Mouse (Mus musculus) layer of hippocampus, postnatal 14 days (tissue): Measurements from ENCODE around the gene Mefv. TPM values are rescaled to one million over a fixed set of nuclear protein-coding genes. Genes with fewer than 3 reads are reported as not detected.
A peak's percentile ranks its signal among the peaks of the same experiment; 100 is the strongest.
"Not testable (repeated sequence)": the region's sequence is repeated elsewhere in the genome, so short reads cannot be mapped to it uniquely, and the experiment has no call there.

Source experiments
- DNase-seq, 2 experiments: peaks; one replicate each; pipeline ENCODE4 v3.0.0; 2021 to 2022; ENCODE audit warnings: low spot score in 2 of 2, mixed read lengths in 1 of 2
- long read RNA-seq, 2 experiments: library from polyadenylated mRNA; stranded (forward); transcript quantifications; one replicate each; pipeline ENCODE4 v2.0.0; 2021
- total RNA-seq, 2 experiments: library from RNA; stranded (reverse); gene quantifications; 2 replicates each; pipeline ENCODE4 v1.2.3; 2021

The Mefv gene
- not detected for total RNA-seq
- long read RNA-seq, experiment 1: 0 reads
- long read RNA-seq, experiment 2: 0 reads

DNA sequence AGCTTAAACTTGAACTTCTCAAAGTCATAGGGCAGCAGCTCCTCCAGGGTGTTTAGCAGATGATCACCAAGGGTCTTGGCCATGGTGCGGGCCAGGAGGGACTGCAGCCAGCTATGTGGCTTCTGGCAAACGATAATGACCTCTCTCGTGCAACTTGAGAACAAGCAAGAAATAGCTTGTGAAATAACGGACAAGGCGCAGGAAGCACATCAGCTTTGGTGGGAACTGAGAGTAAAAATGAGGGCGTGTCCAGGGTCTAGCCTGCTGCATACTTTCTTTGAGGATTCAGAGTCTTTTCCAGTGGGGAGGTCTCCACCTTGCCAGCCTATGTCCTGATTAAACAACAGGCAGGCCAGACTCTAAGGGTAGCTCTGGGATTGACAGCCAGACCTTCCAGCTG lies at the start of gene Mefv:
Gene Mefv, minus strand, starts transcription at position 118 of the 400 bp plus-strand sequence.
- no peak for DNase-seq

DNA sequence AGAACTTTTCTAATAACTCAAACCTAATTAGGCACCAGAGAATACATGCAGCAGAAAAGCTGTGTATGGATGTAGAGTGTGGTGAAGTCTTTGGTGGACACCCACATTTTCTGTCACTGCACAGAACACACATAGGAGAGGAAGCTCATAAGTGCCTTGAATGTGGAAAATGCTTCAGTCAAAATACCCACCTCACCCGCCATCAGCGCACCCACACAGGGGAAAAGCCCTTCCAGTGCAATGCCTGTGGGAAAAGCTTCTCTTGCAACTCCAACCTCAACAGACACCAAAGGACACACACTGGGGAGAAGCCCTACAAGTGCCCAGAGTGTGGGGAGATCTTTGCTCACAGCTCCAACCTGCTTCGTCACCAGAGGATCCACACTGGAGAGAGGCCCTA lies 31.1 kb upstream of the Mefv start:
- DNase-seq: no peak

DNA sequence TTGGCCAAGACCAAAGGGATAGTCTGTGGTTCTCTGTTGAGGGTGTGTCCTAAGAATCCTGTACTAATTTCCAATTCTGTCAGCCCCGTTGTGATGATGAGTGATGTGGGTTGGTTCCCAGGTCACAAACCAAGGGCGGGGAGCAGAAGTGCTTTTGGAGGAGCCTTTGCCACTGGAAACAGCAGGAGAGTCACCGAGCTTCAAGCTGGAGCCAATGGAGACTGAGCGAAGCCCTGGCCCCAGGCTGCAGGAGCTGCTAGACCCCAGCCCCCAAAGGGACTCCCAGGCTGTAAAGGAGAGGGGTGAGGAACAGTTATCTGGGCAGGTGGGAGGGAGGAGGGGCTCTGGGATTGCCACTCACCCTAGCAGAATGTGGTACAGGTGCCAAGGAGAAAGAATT lies 27.8 kb upstream of the Mefv start:
- DNase-seq: no peak

DNA sequence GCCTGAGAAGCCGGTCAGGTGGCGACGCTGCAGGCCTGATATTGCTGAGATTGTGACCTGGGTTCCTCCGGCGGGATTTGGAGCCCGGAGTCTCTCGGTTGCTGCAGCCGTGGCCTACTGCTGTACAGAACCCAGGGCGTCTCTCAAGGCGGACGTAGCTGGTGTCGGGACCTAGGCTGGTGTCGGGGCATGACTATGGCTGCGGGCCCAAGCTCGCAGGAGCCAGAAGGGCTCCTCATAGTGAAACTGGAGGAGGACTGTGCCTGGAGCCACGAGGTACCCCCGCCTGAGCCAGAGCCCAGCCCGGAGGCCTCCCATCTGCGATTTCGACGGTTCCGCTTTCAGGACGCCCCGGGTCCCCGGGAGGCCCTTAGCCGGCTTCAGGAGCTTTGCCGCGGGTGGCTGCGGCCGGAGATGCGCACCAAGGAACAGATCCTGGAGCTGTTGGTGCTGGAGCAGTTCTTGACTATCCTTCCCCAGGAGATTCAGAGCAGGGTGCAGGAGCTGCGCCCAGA lies 26.3 kb upstream of the Mefv start:
- DNase-seq: no peak

DNA sequence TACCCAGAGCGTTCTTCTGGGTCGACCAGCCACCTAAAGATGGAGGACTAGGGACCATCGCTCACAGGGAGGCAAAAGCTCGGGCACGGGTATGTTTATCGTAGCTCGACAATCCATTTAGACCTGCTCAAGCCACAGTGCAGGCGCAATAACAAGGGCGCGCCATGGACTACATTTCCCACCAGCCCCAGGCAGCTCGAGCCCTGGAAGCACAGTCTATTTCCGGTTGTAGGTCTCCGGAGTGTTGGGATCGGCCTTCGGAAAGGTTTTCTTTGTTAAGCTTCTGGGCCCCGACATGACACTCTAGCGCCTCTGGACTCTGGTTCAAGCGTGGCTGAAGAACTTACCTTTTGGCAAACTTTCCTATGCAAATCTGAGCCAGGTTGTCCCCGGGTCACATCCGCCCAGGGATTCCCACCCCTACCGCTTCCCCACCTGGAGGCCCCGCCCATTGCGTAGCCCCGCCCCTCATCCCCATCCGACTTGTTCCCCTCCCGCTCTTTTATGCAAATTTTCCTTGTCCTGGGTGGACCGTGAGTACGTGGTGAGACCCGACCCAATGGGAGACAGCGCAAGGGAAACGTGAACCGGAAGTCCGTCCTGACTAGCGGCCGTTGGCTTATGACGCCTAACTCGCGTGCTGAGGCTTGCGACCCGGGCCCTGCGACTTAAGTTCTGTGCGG lies 25.7 kb upstream of the Mefv start, which contains the start of gene Zfp263:
Gene Zfp263, plus strand, starts transcription at position 591 of the 683 bp plus-strand sequence.
- peak; percentile 94 to 97 for DNase-seq

DNA sequence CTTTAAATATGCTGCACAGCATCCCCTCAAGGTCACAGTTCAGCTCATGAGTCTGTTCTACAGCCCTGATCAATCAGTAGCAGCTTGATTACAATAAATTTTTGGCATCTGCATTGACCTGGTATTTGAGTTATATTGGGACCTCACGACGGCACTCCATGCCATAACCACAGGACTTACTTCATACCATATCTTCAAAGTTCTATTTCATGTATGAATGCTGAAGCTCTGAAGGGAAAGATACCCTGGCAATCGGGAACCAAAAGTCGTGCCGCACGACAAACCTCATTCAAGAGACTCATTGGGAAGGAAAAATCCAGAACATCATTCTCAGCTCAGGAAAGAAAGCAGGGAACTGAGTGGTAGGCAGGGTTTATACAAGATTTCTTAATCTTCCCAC lies 24.6 kb upstream of the Mefv start:
- DNase-seq: no peak

DNA sequence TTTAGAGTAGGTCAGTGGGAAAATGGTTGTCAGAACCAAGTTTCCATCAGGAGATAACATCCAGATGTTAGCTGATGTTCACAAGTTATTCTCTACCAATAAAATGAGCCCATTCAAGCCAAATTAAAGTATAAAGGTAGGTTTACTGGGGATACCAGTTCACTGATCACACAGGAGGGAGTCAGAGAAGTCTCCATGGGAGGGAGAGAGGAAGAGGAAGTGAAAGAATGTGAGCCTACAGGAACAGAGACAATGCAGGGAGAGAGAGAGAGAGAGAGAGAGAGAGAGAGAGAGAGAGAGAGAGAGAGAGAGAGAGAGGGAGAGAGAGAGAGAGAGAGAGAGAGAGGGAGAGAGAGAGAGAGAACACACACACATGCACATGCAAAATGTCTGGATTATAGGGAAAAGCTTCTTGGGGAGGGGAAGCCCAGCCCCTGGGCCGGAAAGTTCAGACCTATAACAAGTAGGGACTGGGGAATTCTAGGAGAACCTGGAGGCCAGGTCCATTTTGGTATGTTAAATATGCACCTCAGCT lies 15.4 kb upstream of the Mefv start:
- DNase-seq: no peak

DNA sequence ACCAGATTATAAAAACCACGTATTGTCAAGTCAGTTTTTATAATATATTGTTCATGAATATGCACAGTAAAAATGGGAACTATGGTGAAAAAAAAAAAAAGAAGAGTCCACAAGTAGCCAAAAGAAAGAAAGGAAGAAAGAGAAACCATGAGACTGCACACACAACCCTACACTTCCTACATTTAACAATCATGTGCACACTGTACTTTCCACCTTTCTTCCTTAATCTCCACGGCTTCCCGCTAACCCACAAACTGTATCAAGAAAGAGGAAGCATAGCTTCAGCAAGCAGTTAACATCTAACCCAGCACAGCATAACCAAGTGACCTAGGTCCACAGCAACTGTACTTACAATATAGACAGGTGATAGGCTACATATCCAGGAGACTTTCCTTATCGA lies 14.7 kb upstream of the Mefv start:
- DNase-seq: no peak

DNA sequence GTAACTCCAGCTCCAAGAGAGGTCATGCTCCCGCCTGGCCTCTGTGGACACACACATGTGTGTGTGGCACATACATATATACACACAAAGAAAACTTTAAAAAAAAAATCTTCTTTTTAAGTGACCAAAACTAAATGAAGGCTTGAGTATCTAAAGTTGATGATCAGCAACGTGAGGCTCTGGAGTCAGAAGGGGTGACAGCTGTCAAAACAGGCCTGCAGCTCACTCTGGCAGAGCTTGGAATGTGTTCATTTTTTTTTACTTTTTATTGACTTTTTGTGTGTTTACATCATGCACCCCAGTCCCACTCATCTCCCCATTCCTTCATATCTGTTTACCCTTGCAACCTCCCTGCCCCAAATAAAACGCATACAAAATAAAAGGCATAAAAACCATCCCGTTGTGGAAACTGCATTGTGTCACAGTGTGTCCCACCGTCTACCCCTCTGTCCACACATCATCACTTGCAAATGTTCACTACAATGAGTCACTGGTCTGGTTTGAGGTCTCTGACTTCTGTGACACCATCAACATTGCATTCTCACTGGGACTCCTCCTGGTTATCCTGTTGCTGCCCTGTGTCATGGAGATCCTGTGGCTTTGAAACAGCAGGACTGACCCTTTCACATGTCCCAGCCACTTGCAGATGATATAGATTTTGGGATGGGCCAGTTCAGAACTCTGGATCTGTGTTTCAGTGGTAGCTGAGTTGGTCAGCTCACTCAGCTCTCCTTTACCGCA lies 10.3 kb upstream of the Mefv start:
- DNase-seq: no peak

DNA sequence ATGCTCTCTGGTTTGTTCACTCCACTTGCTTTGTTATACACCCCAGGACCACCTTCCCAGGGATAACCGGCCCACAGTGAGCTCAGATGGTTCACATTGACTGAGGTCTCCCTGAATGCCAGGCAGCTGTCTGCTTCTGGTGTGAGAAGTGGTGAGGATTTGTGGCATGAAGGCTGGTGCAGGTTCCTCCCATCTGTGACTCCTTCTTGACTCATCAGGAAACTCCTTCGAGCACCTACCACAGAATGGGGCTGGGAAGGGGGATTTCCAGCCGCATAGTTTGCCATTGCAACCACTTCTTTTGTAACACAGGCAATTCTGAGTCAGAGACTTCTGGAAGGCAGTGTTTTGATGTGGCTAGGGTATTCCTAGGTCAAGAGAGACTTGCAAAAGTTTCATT lies 5.3 kb upstream of the Mefv start:
- DNase-seq: no peak

DNA sequence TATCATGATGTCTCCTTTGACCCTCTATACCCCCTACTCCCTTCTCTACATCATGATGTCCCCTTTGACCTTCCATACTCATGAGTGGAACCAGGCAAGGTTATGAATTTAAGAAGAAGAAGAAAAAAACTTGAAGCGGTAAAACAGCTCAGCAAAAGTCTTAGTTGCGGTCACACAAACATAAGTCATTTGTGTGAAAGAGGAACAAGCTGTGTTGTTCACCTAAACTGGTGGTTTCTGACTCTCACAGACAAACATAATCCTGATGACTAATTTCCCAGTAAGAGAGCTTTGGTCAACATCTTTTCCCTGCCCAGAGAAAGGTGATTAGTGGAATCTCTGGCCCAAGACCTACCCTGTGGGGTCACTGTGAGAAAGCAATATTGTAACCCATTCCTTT lies 3.2 kb downstream of the Mefv start:
- DNase-seq: no peak

DNA sequence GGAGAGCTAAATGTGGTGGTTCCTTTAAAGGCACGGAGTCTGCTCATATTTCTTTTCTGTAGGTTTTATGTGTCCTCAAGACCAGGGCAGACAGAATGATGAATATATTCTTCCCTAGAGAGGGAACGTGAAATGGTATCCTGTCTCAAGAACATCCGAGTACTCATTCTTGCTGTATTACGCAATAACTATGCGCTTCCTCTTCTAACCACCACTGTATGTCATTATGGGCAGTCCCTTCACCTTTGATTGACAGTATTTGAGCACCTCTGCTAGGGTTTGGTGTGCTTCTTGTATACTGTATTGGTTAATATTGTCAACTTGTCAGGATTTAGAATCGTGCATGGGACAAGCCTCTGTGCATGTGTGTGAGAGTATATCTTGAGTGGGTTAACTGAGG lies 11.2 kb downstream of the Mefv start:
- no peak for DNase-seq

DNA sequence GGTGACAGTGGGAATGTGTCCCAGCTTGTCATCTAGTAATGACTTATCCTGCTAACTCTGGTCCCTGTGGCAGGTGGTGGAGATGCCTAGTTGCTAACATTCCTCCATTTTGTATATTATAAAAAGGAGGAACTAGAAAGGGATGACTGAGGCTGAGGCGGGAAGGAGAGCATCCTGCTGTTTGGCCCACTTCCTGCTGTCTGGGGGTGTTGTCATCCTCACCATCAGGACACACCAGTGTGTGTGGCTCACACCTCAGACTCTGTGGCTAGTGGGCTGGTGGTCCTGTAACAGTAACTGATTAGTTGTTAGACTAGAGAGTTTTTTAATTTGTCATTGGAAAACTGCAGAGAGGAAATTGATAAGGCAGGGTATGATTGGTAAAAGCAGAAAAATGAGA lies 17.0 kb downstream of the Mefv start:
- no peak for DNase-seq

DNA sequence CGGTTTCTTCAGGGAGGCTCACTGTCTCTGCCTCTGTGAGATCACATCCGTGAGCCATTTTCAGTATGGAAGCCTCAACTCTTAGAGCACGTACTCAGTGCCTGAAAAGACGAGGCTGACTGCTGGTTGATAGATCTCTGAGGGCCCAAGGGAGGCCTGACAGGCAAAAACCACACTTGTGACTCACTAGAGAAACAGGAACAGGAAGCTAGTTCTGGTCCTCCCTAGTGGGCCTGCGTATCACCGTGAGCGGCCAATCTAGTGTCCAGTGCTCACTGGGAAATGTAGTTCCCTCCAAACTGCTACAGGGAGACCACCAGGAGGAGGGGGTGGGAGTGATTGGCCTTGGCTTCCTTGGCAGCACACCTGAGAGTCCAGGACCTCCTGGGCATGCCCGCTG lies 18.6 kb downstream of the Mefv start:
- no peak for DNase-seq

DNA sequence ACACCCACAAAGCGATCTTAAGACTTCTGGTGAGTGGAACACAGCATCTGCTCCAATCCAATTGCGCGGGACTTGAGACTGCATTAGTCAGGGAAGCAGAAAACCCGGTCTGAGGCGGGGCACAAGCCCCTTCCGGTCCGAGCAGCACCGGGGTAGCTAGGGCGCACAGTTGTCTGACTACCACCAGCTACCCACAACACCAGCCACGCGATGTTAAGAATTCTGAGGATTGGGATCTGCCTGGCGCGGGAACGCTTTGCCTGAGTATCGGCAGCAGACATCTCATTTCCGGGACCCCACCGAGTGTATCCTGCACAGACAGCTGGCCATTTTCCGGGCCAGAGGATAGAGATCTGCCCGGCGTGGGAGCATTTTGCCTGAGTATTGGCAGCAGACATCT lies 28.3 kb downstream of the Mefv start:
- DNase-seq: not testable (repeated sequence)

Other genes starting within 250 kb of the Mefv start
- gene Olfr161, start 127.1 kb downstream of the Mefv start, total RNA-seq: not detected
- 10 to 100 TPM; 18.1 TPM for gene Zfp263, start 26.0 kb upstream of the Mefv start, total RNA-seq
- not detected for gene Olfr15, start 112.8 kb upstream of the Mefv start, total RNA-seq
- gene Zfp174, start 129.2 kb upstream of the Mefv start, total RNA-seq: 1 to 10 TPM; 4.8 to 5.0 TPM
- 100 to 1,000 TPM in 1 of 2 experiments, 10 to 100 TPM in 1; 98.4 to 115 TPM for gene Naa60, start 154.3 kb upstream of the Mefv start, total RNA-seq
- gene Zfp597, start 166.5 kb upstream of the Mefv start, total RNA-seq: 10 to 100 TPM; 20.0 to 24.1 TPM
- 1 to 10 TPM in 1 of 2 experiments, under 1 TPM in 1; 0.48 to 1.7 TPM for gene Gm20695, start 166.6 kb upstream of the Mefv start, total RNA-seq
- gene 1700037C18Rik, start 190.6 kb upstream of the Mefv start, total RNA-seq: 1 to 10 TPM; 4.5 to 5.3 TPM
- 10 to 100 TPM; 28.7 to 30.5 TPM for gene Cluap1, start 190.7 kb upstream of the Mefv start, total RNA-seq